Mouse (Mus musculus) thymus, postnatal 0 days (tissue): Measurements from ENCODE around the gene Ociad2. TPM values are rescaled to one million over a fixed set of nuclear protein-coding genes. Genes with fewer than 3 reads are reported as not detected.

Experiments
- DNase-seq: peaks from one replicate; pipeline ENCODE4 v3.0.0-alpha.2; 2015; ENCODE audit warnings: low spot score
- polyA plus RNA-seq: library from polyadenylated mRNA; unstranded; fragments of >200 nt; fragmentation: Nextera tagmentation; extraction: Ambion mirVana; gene quantifications from 2 replicates; pipeline ENCODE4 v1.2.1, GENCODE M21; 2015

Gene Ociad2
- 55.6 and 57.7 TPM in 2 replicates for polyA plus RNA-seq

DNA sequence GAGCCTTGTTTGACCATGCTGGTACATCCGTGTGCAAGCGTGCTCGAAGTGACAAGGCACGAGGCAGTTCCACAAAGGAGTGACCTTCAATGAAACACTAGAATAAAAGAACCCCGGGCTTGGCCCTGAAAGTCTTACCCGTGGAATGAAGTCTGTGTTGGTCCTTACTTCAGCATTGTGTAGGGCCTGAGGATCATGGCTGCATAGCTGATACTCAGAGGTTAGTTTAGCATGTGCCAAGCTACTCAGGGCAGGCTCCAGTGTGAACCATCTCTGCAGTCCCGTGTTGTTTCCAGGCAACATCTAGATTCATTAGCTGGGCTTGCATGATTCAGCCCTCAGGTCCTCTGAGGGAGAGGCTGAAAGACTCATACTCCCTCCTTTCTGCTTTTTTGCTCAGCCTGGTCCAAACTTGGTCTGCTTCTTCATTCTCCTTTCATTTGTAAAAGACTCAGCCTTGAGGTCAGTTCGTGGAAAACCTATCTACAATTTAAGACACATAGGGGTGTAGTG is at the start of gene Ociad2:
Gene Ociad2 (minus strand): TSS at position 306 of the 513 bp plus-strand sequence.
- no peak for DNase-seq

DNA sequence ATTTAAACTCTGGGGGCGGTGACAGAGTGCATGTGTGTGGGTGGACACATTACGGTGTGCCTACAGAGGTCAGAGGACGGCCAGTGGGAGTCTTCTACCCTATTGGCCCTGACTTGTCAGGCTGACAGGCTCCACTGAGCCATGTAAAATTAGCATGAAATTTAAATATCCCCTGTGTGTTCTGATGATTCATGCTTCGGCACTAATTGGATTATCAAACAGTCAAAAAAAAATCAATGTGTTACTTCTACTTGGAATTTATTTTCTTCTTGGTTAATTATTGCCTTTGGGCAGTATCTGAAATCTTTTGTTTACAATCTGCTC is 42.8 kb upstream of the Ociad2 start:
- DNase-seq, result no peak

DNA sequence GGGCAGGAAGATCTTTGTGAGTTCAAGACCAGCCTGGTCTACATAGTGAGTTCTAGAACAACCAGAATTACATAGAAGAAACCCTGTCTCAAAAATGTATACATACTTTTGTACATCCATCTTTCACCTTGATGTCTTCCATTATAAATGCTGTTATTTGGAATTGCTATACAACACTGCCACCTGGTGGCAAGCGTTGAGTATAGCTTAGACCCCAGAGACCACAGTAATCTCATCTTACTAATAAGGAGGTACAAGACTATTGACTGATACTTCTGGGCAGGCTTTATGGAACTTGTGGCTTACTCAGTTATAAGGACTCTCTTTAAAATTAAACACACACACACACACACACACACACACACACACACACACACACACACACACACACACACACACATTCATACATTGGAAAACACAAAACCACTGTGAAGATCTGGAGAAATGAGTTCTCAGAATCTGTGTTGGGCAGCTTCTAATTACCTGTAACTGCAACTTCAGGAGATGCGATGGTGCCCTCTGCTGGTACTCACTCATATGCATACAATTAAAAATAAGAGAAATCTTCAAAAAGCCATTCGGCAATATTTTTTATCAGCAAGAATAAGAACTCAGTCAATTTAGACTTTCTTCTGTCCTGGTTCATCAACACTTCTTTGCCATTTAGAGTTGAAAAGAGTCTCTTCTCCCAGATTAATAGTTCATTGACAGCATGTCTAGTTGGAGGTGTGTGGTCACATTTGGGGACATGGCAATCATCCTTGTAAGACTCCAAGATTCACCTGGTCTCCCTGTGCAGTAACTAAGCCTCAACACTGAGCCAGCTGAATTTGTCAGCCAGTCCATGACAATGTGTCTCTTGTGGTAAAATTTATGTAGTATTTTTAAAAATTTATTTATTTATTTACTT is 42.2 kb upstream of the Ociad2 start:
- peak; percentile 76 for DNase-seq

DNA sequence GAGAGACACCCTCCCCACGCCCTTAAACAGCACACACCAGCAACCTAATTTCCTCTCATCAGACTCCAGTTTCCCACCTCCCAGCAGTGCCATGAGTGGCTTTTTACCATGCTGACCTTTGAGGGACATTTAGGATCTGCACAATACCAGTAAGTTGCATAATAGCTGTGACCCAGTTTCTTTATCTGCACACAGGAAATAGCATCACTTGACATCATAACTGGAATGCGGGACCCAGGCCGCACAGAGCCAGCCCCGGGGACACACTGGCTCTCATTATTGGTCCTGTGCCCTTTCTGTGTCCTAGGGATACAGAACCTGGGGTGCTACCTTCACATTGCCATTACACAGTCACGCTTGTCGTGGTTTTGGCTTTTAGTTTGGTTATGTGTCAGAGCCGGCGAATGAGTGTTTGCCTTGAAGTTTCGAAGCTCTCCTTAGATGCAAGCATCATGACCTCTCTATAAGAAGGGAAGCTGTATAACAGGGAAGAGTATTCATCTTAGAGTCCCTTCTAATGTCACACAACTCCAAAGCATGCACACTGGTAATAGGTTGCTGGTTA is 41.2 kb upstream of the Ociad2 start:
- DNase-seq, result no peak

DNA sequence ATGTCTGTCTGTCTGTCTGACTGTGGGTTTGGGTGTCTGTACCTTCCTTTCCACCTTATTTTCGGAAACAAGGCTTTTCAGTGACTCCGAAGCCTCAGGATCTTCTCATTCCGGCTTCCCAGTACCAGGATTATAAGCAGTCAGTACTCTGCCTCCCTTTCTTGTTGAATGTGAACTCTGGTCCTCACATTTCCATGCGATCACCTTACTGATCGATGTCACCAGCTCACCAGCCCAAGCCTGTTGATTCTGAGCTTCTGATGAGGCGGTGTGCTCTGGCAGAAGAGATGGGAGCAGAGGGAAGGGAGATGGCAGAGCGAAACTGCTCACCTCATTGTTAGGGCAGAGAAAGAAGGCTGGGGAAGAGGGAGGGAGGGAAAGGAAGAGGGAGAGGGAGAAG is 40.7 kb upstream of the Ociad2 start:
- DNase-seq, result no peak

DNA sequence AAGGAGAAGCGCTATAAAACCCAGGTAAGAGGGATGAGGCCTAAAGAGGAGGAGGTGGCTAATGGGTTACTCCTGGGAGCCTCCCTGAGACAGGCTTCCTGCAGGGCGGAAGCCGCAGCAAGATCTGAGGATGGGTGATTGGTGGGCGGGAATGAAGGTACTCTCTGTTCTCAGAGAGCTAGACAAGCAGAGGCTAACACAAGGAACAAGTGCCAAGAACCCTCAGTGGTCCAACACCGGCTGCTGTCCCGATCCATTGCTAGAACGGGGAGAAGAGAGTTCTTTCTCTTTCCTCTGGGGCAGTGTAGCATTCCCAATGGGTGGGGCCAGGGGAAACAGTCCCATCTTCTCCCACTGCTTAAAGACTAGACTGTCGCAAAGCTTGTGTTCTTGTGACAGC is 40.0 kb upstream of the Ociad2 start:
- no peak for DNase-seq

DNA sequence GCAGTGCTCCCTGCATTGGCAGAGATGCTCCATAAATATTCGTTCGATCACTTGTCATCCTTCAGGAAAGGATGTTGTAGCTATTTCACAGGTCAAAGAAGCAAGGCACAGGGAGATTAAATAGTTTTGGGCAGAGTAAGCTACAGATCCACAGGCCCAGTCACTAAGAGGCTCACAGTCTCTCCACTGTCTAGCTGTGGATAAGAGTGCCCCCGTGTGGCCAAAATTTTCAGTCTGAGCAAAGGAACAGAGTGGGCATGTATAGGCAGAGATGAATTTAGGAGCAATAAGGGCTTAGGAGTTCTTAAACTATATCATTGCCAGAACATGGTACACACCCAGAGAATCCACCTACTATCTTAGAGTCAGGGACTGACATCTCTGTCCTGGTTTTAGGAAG is 39.1 kb upstream of the Ociad2 start:
- DNase-seq, result peak; percentile 81

DNA sequence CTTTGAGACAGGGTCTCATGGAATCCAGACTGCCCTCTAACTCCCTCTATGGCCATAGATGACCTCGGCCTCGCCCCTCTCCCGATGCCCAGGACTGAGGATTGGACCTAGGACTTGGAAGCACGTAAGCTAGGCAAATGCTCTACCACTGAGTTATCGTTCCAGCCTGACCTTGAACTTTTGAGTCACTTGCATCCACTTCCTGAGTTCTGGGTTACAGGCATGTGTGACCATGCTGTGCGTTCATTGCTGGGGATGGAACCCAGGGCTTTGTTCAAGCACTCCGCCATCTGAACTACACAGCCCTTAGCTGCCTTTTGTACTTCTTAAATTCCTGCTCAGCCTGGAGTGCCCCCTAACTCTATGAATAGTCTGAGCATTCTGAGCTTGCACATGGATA is 35.7 kb upstream of the Ociad2 start:
- no peak for DNase-seq

DNA sequence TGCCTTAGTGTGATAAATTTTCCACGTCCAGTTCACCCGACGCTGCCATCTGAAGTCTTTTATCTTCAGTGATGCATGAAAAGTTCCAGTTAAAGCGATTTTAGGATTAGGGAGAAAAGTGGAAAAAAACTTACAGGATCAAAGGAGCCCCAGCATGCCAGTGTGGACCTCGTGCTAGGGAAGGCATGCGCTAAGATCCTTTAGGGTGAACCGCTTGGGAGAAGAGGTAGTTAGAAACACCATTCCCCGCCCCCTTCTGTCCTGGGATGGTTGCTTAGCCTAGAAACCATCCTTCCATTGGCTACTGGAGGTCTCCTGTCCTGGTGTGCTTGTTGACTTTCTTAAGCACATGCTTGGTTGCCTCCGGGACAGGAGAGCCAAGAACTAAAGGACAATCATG is 35.2 kb upstream of the Ociad2 start:
- DNase-seq, result no peak

DNA sequence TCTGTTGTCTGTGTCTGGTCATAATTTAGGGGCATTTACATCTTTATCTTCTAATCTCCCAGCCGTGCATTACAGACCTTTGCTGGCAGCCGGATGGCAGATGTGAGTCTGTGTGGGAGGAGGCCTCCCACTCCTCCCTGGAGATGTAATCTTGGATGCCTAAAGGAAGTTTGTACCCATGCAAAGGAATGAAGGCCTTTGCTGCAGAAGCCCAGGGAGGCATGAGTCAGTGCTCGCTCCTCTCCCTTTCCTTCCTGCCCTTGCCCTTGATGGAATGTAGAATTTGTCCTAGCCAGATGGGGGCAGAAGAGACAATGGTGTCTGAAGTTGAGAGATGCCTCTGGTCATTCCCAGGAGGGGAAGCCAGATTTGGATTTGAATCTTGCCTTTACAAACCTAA is 32.4 kb upstream of the Ociad2 start:
- no peak for DNase-seq

DNA sequence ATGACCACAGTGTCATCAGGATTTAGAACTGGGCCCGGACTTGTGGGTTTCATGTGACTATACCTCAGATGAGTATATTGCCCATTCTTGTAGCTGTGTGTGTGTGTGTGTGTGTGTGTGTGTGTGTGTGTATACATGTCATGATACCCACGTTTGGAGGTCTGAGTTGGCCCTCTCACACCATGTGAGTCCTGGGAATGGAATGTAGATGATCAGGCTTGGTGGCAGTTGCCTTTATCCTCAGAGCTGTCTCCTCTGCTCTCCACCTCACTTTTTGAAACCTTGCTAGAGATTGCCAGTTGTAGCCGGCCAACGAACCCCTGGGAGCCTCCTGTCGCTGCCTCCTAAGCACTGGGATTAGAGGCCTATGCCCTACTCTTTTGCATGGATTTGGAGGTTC is 31.8 kb upstream of the Ociad2 start:
- DNase-seq, result no peak

DNA sequence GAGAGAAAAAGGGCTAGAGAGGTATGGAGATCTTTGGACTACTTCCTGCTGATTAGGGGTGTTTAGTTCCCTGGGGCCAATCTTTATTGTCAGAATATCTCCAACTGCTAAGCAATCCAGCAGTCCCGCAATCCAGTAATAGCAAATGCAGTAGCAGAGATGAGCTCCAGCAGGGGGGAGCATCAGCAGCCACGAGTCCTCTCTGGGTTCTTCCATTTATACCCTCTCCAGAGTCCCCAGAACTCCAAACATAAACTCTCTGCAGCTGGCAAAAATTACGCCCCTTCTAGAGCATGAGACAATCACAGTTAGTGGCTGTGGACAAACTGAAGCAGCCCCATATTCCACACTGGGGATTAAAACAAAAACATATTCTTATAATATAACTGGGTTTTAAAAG is 28.9 kb upstream of the Ociad2 start:
- DNase-seq, result no peak

DNA sequence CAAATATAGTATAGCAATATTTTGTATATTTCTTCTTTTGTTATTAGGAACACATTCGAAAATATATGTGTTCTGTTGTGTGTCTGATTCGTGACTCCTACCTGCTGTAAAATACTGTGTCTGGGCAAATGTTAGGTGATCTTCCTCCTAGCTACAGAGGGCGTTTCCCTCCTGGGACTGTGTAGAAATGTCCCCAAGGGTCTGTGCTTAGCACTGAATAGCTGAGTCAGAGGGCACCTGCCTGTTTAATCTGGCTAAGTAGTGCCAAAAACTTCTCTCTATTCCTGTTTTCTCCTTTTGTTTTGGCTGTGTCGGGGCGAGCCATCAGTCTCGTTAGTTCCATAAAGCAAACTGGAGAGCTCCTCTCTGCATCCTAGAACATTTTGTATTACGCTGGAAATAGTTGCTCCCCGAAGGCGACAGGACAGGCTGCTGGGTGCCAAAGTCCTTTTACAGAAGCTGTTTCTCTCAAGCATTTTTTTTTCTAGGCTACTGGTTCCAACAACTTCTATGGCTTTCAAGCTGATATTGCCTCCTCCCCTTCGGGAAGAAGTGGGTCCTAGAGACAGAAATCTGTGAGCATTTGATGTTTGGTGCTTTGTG is 28.1 kb upstream of the Ociad2 start:
- no peak for DNase-seq

DNA sequence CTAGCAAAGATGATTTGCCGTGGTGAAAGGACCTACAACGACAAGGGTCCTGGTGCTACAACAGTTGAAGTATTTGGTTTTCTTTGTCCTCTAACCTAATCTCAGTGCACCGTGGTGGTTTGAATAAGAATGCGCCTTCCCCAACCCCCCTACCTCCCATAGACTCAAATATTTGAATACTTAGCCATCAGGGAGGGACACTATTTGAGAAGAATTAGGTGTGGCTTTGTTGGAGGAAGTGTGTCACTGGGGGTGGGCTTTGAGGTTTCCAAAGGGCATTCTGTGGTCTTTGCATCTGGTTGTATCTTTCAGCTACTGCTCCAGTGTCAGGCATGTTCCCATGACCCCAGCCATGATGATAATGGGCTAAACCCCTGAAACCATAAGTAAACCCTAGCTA is 27.1 kb upstream of the Ociad2 start:
- no peak for DNase-seq

DNA sequence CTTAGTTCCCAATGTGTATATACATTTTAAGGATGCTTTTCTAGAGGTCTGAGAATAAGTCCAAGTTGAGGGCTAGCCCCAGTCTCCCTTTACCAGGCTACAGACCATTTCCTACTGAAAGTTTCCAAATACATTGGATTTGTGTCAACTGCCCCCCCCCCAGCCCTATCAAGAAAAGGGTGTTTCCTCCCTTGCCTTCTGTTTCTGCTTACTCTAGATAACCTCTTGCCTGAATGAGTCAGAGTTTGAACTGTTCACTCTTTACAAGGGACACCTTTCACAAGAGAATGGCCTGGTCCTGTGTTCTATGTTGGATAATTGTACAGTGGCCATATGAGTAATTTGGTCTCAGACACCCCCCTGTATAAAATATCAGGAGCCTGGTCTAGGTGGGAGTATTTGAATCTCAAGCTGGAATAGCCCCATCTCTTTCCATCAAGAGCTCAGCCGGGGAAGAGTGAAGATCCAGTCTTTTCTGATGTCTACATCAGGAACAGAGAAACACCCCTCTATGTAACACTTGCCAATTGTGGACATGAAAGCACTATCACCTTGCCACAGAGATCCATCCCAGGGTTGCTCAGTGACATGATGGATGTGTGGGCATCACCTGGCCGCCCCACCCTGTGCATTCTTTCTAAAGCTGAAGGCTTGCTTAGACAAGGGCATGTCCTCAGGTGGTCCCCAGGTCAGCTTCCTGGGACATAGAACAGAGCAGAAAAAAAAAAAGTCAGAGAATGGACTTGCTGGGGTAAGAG is 23.5 kb upstream of the Ociad2 start:
- DNase-seq, result no peak

DNA sequence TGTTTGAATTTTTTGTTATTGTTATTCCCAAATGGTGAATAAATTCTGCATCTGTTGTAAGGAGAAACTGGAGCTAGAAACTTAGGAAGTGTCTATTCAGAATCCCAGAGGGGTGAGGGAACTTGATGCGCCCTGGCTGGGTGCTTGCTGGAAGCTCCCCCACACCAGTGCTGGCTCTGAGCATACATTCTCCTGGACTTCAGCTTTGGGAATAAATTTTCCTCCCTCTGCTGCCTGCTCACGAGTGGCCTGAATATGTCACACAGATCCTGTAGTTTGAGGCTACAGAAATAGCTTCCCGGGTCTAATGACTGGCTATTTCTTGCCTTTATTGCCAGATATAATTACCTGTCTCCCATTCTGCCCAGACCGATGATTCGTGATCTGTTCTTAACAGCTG is 22.0 kb upstream of the Ociad2 start:
- no peak for DNase-seq

DNA sequence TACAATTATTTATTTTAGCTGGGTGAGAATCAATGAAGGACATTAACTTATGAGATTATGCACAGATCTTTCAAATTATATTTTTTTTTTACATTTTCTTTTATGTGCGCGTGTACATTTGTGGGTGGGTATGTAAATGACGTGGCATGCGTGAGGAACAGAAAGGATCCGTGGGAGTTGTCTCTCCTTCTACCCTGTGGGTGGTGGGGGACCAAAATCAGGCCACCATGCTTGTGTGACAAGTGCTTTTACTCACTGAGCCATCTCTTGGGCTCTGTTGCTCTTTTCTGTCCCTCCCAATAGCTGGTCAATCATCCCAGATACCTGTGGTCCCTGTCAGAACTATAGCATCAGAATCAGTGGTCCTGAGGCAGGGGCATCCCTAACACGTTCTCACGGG is 21.5 kb upstream of the Ociad2 start:
- no peak for DNase-seq

DNA sequence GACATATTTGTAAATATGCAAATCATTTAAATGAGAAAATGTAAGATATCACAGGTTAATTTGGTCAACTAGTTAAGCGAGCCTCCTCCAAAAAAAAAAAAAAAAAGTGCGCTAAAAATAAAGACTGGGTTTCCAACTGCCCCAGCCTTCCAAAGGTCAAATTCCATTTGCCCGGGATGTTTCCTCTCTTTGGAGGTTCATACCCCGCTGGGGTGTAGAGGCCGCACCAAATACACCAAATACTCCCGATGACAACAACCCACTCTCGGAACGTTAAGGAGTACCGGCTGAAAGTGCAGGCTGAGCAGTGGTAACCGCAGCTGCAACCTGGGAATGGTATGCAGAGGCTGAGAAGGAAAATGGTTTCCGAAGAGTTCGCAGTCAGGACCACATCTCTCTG is 19.4 kb upstream of the Ociad2 start:
- DNase-seq, result no peak

DNA sequence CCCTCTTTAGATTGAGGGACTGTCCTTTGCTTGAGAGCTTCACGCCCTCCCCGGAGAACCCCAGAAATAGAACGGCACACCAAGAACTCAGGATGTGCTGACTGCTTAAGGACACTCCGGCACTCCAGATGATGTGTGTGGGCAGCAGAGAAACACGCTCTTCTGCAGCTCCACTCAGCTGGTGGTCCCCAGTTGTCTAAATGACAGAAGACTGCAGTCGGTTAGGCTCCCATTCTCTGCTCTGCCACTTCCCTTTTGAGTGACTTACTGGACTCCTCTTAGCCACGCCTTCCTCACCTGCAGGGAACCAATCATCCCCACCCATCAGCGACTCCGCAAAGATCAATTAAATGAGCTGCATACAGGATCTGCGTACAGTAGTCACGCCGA is 18.9 kb upstream of the Ociad2 start:
- no peak for DNase-seq

DNA sequence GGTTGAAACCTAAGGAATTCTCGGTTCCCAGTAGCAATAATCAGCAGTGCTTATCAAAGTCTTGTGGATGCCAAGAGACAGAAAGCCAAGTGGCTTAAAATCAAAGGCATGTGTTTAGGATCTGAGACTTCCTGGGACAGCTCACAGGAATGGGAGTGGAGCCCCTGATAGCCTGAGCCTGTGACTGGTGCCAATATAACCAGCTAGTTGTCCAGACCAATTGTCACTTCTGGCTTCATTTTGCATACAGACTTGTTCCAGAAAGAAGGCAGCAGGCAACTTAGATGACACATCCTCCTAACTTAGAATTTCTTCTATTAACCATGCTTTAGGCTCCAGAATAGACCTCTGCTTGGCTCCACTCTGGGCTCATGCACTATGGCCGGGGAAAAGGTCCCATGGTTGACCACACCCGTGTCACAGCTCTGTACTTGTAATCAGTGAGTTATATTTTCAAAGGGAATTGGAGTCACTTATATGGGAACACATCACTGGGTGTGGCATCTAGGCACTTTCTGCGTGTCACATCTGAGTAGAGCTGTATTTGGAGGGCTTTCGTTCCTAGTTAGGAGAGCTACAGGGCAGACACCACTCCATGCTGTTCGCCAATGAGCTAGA is 18.4 kb upstream of the Ociad2 start:
- no peak for DNase-seq

DNA sequence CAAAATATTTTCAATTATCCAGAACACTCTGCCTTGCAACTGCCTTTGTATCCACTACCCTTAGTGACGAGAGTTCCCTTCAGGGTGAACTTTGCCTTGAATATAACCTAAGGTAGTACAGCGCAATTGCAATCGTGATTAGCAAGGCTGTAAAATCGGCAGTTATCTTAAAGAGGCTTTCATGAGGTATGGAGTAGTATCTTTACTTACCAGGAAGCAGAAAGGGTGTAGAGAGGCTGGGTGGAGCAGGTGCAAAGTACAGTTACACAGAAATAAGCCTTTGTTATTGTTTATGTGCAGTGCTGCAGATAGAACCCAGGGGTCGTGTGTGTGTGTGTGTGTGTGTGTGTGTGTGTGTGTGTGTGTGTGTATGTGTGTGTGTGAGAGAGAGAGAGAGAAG is 14.6 kb upstream of the Ociad2 start:
- no peak for DNase-seq
